Mouse (Mus musculus): ENCODE measurements around the gene Pcsk5. TPM values are rescaled to one million over a fixed set of nuclear protein-coding genes. Genes with fewer than 3 reads are reported as not detected.

The Pcsk5 gene
- polyA plus RNA-seq, 3 experiments from 2014 or later = not detected

GRCm38 (mm10) chr19:17471861-17472260 is 365.6 kb downstream of the Pcsk5 start:
- ATAC-seq = no peak

GRCm38 (mm10) chr19:17471196-17471595 is 366.2 kb downstream of the Pcsk5 start:
- ATAC-seq = no peak

- no peak for ATAC-seq
These were observed 369.7 kb downstream of the Pcsk5 start for GRCm38 (mm10) chr19:17467556-17468211.

GRCm38 (mm10) chr19:17452001-17452400 is 385.4 kb downstream of the Pcsk5 start:
- ATAC-seq = no peak

- ATAC-seq = no peak
These were observed 393.9 kb downstream of the Pcsk5 start for GRCm38 (mm10) chr19:17443581-17443980.

GRCm38 (mm10) chr19:17439476-17440189 is 397.8 kb downstream of the Pcsk5 start:
- no peak for ATAC-seq

- no peak for ATAC-seq
These were observed 400.8 kb downstream of the Pcsk5 start for GRCm38 (mm10) chr19:17436651-17437050.

- no peak for ATAC-seq
These were observed 408.9 kb downstream of the Pcsk5 start for GRCm38 (mm10) chr19:17428561-17428914.

- ATAC-seq = no peak
These were observed 409.4 kb downstream of the Pcsk5 start for GRCm38 (mm10) chr19:17427824-17428560.

GRCm38 (mm10) chr19:17423306-17423705 is 414.1 kb downstream of the Pcsk5 start:
- ATAC-seq = no peak

- no peak for ATAC-seq
These were observed 419.6 kb downstream of the Pcsk5 start for GRCm38 (mm10) chr19:17417855-17418254.

- ATAC-seq = no peak
These were observed 424.4 kb downstream of the Pcsk5 start for GRCm38 (mm10) chr19:17412915-17413459.

GRCm38 (mm10) chr19:17410465-17411065 is 426.9 kb downstream of the Pcsk5 start:
- no peak for ATAC-seq

- no peak for ATAC-seq
These were observed 428.1 kb downstream of the Pcsk5 start for GRCm38 (mm10) chr19:17409351-17409750.

GRCm38 (mm10) chr19:17408591-17408990 is 428.8 kb downstream of the Pcsk5 start:
- no peak for ATAC-seq

GRCm38 (mm10) chr19:17406823-17407222 is 430.6 kb downstream of the Pcsk5 start:
- ATAC-seq = no peak

GRCm38 (mm10) chr19:17403175-17403574 is 434.3 kb downstream of the Pcsk5 start:
- no peak for ATAC-seq

GRCm38 (mm10) chr19:17400571-17400970 is 436.9 kb downstream of the Pcsk5 start:
- no peak for ATAC-seq

- ATAC-seq = no peak
These were observed 437.5 kb downstream of the Pcsk5 start for GRCm38 (mm10) chr19:17399965-17400364.

- no peak for ATAC-seq
These were observed 439.5 kb downstream of the Pcsk5 start for GRCm38 (mm10) chr19:17397922-17398321.

- ATAC-seq = no peak
These were observed 440.6 kb downstream of the Pcsk5 start for GRCm38 (mm10) chr19:17396802-17397201.

GRCm38 (mm10) chr19:17393841-17394591 is 443.4 kb downstream of the Pcsk5 start, which contains the start of gene Rfk:
TSS of gene Rfk (plus strand) at chr19:17394043.
- ATAC-seq = peak; percentile 90

Data from inflammation-experienced regulatory T-cells, adult 6 months (primary cell).